Mouse (Mus musculus) embryonic facial prominence, embryonic 13.5 days (tissue): Measurements from ENCODE around the gene Hoxb5. TPM values are rescaled to one million over a fixed set of nuclear protein-coding genes. Genes with fewer than 3 reads are reported as not detected.

ENCODE experiments used
- ATAC-seq: fragments of 200-750 bp; cut with Nextera tagmentation; 2 replicates; pipeline ENCODE4 v1.8.0; 2017; ENCODE audit warnings: low read depth; ENCODE audit not compliant: insufficient number of reproducible peaks, insufficient read depth, low FRiP score, low TSS enrichment
- H3K27ac ChIP-seq: fragments of 300-500 bp; sonication (generic); 2 replicates; pipeline ENCODE4 v1.5.1; 2015; ENCODE audit warnings: moderate library complexity, mild to moderate bottlenecking, inconsistent platforms
- H3K27me3 ChIP-seq: fragments of 300-500 bp; sonication (generic); 2 replicates; pipeline ENCODE4 v1.6.1; 2015; ENCODE audit warnings: mild to moderate bottlenecking, inconsistent platforms
- H3K36me3 ChIP-seq: fragments of 300-500 bp; sonication (generic); 2 replicates; pipeline ENCODE4 v1.6.1; 2015; ENCODE audit warnings: mild to moderate bottlenecking, inconsistent platforms
- H3K4me1 ChIP-seq: fragments of 300-500 bp; sonication (generic); 2 replicates; pipeline ENCODE4 v1.6.1; 2015; ENCODE audit warnings: inconsistent platforms
- H3K4me2 ChIP-seq: fragments of 300-500 bp; sonication (generic); 2 replicates; pipeline ENCODE4 v1.6.1; 2015; ENCODE audit warnings: moderate library complexity, mild to moderate bottlenecking, inconsistent platforms
- H3K4me3 ChIP-seq: fragments of 300-500 bp; sonication (generic); 2 replicates; pipeline ENCODE4 v1.5.1; 2015; ENCODE audit warnings: mild to moderate bottlenecking, inconsistent platforms
- H3K9ac ChIP-seq: fragments of 300-500 bp; sonication (generic); 2 replicates; pipeline ENCODE4 v1.6.1; 2015; ENCODE audit warnings: mild to moderate bottlenecking, inconsistent platforms
- H3K9me3 ChIP-seq: fragments of 300-500 bp; sonication (generic); 2 replicates; pipeline ENCODE4 v1.6.1; 2016; ENCODE audit warnings: inconsistent platforms
- WGBS: fragments of 180-500 bp; shearing (Covaris S2); methylation state at CpG from one replicate; pipeline ENCODE4 v1.1.7; 2015; ENCODE audit warnings: mixed read lengths; 5-methylcytosine and 5-hydroxymethylcytosine counted together
- polyA plus RNA-seq: library from polyadenylated mRNA; unstranded; fragments of >200 nt; fragmentation: Nextera tagmentation; extraction: Ambion mirVana; gene quantifications from 2 replicates; pipeline ENCODE4 v1.2.1, GENCODE M21; 2015

The Hoxb5 gene
- polyA plus RNA-seq, 1 experiment from 2014 or later: 6.0 TPM

DNA sequence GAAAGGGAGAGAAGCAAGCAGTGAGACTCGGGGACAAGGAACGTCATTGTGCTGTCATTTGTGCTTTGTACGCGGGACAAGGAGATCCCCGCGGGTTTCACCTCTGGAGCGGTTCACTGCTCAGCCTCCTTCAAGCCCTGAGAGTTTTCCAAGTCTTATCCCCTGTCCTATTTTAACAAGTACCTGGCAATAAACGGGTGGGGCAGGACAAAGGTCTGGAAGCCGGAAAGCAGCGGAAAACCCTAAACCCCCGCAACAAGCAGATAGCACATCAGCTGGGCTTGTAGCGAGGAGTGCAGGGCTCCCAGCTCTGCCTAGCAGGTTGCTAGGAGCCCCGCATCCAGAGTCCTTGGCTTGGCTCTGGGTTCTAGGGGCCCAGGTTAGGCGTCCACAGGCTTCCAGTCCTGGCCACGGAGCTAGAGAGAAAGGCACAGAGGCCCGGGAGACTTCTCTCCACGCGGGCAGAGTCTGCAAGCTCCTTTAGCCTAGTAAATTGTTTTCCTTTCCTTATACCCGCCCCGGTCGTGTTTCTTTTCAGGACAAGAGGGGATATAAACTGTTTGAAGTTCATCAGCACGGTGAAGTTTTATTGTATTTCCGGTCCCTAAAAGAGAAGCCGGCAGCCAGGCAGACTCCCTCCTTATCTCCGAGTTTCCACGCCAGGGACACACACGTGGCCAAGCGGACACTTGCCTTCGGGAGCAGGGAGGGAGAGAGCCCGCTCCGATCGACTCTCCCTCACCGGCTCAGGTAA, 39.3 kb upstream of the Hoxb5 start:
- H3K9ac ChIP-seq: no peak overlapping the region
- no peaks in the 10 kb centered on the region for H3K9me3 ChIP-seq
- H3K4me1 ChIP-seq: no peaks in the 10 kb centered on the region
- no peaks in the 10 kb centered on the region for H3K36me3 ChIP-seq
- no peak overlapping the region for H3K27ac ChIP-seq
- H3K4me2 ChIP-seq: no peak overlapping the region
- no peak overlapping the region for H3K4me3 ChIP-seq
- peaks cover 99% of the 10 kb centered on the region for H3K27me3 ChIP-seq
- no peak for ATAC-seq
- 1% methylated on average over 33 of the region's 33 CpGs for WGBS

DNA sequence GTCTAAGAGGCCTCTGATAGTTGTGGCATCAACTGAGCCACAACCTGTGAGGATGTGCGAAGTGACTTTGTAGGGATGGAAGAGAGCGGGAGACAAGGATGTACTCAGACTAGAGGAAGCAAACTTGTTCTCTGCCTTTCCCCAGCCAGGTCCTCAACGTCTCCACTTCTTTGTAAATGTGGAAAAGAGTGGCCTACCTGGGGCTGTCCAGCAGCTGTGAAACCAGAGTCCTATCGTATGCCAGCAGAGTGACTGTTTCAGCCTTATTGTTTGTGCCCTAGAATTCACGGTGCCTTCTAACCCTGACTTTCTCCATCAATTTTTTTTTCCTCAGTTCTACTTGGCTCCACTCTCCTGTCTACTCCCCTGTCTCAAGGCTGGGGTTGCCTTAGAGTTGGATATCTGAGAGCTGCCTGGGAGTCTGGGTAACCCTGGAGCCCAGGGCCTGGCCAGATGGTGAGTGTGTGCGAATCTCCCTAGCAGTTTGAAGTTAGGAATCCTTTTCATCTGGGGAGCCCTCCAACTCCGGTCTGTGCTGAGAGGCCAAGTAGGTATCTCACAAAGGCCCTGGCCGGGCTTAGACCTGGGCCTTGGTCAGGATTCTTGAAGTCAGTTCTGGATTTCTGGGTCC, 38.6 kb upstream of the Hoxb5 start:
- Histone ChIP-seq H3K4me1 (no peaks in the 10 kb centered on the region), H3K27me3 (peaks cover 99% of the 10 kb centered on the region), H3K9me3 (no peaks in the 10 kb centered on the region), H3K9ac (no peak overlapping the region), H3K4me3 (no peak overlapping the region), H3K4me2 (no peak overlapping the region), H3K27ac (no peak overlapping the region), H3K36me3 (no peaks in the 10 kb centered on the region)
- ATAC-seq: no peak
- 3% methylated on average over 8 of the region's 8 CpGs for WGBS

DNA sequence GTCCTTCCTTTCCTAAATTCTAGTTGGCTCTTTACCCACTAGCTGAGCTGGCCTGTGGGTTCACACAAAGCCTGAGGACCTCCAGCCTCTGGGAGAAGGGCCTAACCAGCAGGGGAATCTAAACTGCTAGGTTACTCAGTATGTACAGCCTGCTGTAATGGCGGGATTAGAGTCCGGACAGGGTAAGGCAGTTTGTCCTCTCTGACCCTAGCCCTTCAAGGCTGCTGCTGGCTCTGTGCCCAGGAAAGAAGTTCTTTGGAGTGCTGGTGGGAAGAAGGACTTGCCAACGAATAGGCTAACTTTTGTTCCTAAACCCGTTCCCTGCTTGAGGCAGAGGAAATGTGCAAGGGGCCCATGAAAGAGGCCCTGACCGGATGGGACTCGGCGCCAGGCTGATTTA, 37.2 kb upstream of the Hoxb5 start:
- Histone ChIP-seq H3K36me3 (no peaks in the 10 kb centered on the region), H3K27ac (no peak overlapping the region), H3K4me3 (no peak overlapping the region), H3K9me3 (no peaks in the 10 kb centered on the region), H3K4me2 (no peak overlapping the region), H3K27me3 (peaks cover 99% of the 10 kb centered on the region), H3K4me1 (no peaks in the 10 kb centered on the region), H3K9ac (no peak overlapping the region)
- no peak for ATAC-seq
- whole genome bisulfite sequencing: 1% methylated on average over 7 of the region's 7 CpGs

DNA sequence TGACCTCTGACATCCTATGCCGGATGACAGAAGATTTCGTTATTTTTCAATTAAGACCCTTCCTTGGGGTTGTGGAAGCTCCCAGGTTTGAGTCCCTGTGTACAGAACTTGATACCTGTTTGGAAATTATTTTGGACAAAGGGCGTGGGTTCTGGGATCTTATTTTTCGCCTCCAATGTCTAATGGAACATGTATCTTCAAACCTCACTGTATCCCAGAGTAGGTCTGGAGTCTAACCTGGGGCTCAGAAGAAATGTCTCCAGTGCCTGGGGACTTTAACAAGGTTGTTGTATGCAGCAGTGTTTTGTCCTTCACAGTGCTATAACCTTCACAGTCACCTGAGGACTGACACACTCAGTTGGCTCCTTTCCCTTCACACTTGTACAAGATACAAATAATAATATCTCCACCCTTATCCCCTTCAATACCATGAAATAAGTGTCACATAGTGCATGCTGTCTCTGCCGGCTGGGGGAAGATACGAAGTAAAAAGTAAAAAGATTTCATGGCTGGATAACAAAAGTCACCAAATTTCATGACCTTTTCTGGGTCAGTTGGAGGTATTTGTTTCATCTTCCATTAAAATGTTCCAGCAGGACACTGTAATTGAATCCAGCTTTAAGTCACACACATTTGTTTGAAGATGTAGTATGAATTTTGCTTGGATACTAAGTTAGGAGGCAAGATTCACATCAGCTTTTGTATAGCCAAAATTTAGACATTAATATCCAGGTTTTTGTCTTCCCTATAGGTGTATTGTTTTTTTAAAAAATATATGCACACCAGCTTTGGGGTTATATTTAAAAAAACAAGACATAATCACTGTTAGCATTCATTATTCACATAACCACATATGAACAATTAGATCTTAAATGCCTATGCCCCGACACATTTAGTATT, 35.9 kb upstream of the Hoxb5 start:
- H3K9me3 ChIP-seq: no peaks in the 10 kb centered on the region
- no peak overlapping the region for H3K9ac ChIP-seq
- no peak for ATAC-seq
- 11% methylated on average over 7 of the region's 7 CpGs for WGBS
- no peak overlapping the region for H3K27ac ChIP-seq
- H3K36me3 ChIP-seq: no peaks in the 10 kb centered on the region
- H3K4me1 ChIP-seq: peaks cover 7% of the 10 kb centered on the region; the same call in 1 of the 2 replicates
- no peak overlapping the region for H3K4me3 ChIP-seq
- peaks cover 99% of the 10 kb centered on the region for H3K27me3 ChIP-seq
- no peak overlapping the region for H3K4me2 ChIP-seq

DNA sequence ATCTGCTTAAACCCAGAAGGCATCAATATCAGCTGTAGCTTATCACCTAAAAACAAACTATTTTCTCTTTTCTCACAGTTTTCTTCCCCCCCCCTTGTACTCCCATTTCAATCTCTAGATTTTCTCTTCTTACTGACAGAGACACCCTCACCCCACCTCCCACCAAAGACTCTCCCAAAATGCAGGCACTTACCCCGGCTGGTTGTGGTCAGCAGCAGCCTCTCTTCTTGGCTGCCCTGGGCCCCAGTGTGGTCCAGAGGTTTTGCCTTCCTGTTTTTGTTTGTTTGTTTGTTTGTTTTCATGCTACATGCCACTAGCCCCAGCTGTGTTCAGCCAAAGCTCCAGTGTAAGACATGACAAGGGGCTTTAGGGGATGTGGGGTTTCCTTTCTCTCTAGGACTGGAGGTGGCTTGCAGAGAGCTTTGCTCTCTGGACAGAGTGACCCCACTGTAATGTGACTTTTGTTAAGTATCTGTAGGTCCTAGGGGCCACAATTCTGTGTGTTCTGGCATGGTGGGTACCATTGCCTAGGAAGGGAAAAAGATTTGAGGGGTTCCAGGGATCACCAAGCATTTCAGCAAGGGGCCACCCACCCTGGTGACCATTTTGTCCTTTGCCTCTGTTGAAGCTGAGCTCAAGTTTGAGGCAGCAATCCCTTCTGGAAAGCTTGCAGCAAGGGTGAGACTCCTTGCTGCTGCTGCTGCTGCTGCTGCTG, 34.9 kb upstream of the Hoxb5 start:
- no peaks in the 10 kb centered on the region for H3K9me3 ChIP-seq
- no peak overlapping the region for H3K4me2 ChIP-seq
- no peaks in the 10 kb centered on the region for H3K36me3 ChIP-seq
- peaks cover 10% of the 10 kb centered on the region; the same call in 1 of the 2 replicates for H3K4me1 ChIP-seq
- no peak overlapping the region for H3K27ac ChIP-seq
- peaks cover 99% of the 10 kb centered on the region for H3K27me3 ChIP-seq
- H3K9ac ChIP-seq: no peak overlapping the region
- 0% methylated on average over 1 of the region's 1 CpGs for WGBS
- no peak for ATAC-seq
- H3K4me3 ChIP-seq: no peak overlapping the region

DNA sequence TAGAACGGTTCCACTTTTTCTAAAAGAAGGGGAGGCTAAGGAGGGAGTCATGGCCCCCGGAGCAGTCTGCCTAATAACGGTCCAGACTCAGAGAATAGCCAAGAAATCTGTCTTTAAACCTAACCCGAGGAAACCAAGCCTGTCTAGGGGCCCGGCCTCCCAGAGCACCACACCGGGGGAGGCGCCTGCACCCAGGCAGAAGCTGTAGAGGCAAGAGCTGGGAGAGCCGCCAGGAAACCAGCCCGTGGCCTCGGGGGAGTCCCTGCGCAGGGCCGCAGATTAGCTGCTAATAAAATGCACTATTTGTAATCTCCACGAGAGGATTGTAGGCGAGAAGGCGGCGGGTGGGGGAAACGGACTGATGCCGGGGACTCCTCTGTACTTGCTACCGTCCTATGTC, 33.3 kb upstream of the Hoxb5 start:
- no peak for ATAC-seq
- 2% methylated on average over 19 of the region's 19 CpGs for WGBS

DNA sequence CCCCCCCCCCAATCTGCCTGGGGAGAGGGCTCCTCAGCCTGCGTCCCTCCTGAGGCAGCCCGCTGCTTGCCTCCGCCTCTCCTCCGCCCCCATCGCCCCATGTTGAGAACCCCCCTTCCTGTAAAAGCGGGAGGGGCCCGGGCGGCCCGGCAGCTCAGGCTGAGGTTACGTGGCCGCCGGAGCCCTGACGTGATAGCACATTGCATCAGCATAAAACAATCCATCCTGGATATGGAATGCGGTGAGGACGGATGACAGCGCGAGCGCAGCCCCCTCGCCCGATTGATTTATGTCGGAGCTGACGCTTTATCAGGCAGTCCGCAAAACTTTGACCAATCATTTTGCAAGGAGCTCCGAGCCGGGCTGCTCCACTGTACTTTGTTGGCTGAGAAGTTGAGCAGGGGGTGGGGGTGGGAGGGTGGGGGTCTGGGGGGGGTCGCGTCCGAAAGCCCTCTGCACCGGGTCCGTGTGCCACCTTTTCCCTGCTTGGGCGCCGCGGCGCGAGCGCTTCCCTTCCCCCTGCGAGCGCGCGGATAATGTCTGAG, 32.1 kb upstream of the Hoxb5 start, which contains the start of gene Hoxb9:
Gene Hoxb9 (plus strand): TSS at position 462 of the 545 bp plus-strand sequence.
- peaks cover 99% of the 10 kb centered on the region for H3K27me3 ChIP-seq
- H3K9me3 ChIP-seq: no peaks in the 10 kb centered on the region
- H3K36me3 ChIP-seq: no peaks in the 10 kb centered on the region
- no peak within 1 kb of the TSS for H3K27ac ChIP-seq
- H3K4me3 ChIP-seq: peak within 1 kb of the TSS; percentile 23
- H3K4me2 ChIP-seq: peak within 1 kb of the TSS; percentile 26
- WGBS: under 1% methylated on average over 39 of the region's 40 CpGs
- no peak within 1 kb of the TSS for H3K9ac ChIP-seq
- H3K4me1 ChIP-seq: peaks cover 10% of the 10 kb centered on the region; the same call in 1 of the 2 replicates
- no peak for ATAC-seq

More for the DNA sequence above, 33.3 kb upstream of the Hoxb5 start:
- Histone ChIP-seq H3K36me3 (no peaks in the 10 kb centered on the region), H3K27me3 (peaks cover 99% of the 10 kb centered on the region), H3K4me3 (no peak overlapping the region), H3K4me2 (no peak overlapping the region), H3K9ac (no peak overlapping the region), H3K4me1 (peaks cover 10% of the 10 kb centered on the region; the same call in 1 of the 2 replicates), H3K9me3 (no peaks in the 10 kb centered on the region), H3K27ac (no peak overlapping the region)

DNA sequence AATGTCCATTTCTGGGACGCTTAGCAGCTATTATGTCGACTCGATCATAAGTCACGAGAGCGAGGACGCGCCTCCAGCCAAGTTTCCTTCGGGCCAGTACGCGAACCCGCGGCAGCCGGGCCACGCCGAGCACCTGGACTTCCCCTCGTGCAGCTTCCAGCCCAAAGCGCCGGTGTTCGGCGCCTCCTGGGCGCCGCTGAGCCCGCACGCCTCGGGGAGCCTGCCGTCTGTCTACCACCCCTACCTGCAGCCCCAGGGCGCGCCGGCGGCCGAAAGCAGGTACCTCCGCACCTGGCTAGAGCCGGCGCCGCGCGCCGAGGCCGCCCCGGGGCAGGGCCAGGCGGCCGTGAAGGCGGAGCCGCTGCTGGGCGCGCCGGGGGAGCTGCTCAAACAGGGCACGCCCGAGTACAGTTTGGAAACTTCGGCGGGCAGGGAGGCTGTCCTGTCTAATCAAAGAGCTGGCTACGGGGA, 31.6 kb upstream of the Hoxb5 start:
- no peaks in the 10 kb centered on the region for H3K9me3 ChIP-seq
- peaks cover 99% of the 10 kb centered on the region for H3K27me3 ChIP-seq
- no peak overlapping the region for H3K9ac ChIP-seq
- H3K4me2 ChIP-seq: peak overlapping the region; percentile 26
- ATAC-seq: no peak
- H3K27ac ChIP-seq: no peak overlapping the region
- H3K4me3 ChIP-seq: peak overlapping the region; percentile 23
- peaks cover 10% of the 10 kb centered on the region; the same call in 1 of the 2 replicates for H3K4me1 ChIP-seq
- under 1% methylated on average over 52 of the region's 52 CpGs for WGBS
- no peaks in the 10 kb centered on the region for H3K36me3 ChIP-seq

DNA sequence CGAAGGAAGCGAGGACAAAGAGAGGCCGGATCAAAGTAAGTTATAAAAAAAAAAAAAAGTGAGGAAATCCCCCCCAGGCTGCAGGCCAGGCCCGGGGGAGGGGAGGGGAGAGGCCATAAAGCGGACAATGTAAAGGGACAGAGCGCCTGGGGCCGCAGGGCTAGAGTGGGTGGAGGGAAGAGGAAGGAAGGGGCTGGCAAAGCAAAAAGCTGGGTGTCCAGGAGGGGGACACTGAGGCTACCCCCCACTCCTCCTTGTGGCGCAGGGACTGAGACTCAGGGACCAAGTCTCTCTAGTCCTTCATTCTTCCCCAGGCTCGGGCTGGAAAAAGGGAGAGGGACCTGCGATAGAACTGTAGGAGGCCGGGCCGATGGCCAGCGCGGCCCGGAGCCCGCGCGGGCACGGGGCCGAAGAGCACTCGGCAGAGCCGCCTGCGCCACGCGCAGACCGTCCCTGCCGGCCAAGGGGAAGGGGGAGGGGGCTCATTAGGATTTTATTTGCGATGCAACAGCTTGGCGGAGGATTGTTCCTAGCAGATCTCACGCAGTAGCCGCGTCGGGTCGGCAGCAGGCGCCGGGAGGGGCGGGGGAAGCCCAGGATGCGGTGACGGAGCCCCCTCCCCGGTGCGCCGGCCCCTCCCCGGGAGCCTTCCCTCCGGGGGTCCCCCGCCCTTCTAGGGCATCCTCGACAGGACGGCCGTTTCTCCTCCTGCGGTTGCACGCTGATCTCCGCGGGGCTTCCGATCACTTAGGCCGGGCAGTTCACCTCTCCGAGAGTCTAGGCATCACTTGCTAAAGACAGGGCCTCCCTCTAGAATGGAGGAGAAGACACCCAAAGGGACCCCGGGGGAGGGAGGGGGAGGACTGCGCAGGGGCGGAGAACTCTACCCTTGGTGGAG, 30.9 kb upstream of the Hoxb5 start:
- Histone ChIP-seq H3K4me3 (no peak overlapping the region; the same call in 1 of the 2 replicates), H3K4me2 (peak overlapping the region; percentile 18; the same call in 1 of the 2 replicates), H3K27ac (no peak overlapping the region), H3K4me1 (peaks cover 10% of the 10 kb centered on the region; the same call in 1 of the 2 replicates), H3K9me3 (no peaks in the 10 kb centered on the region), H3K36me3 (no peaks in the 10 kb centered on the region), H3K9ac (no peak overlapping the region), H3K27me3 (peaks cover 99% of the 10 kb centered on the region)
- no peak for ATAC-seq
- WGBS: under 1% methylated on average over 58 of the region's 58 CpGs

DNA sequence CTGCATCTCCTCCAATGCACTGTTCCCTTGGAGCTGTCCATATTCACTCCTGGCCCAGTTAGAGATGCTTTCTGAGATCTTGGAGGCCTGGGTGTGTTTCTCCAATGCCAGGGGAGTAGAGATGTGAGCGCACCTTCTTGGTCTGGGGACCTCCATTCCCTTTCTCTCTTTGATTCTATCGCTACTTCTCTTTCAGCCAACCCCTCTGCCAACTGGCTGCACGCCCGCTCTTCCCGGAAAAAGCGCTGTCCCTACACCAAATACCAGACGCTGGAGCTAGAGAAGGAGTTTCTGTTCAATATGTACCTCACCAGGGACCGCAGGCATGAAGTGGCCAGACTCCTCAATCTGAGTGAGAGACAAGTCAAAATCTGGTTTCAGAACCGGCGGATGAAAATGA, 28.7 kb upstream of the Hoxb5 start:
- H3K4me2 ChIP-seq: no peak overlapping the region
- no peaks in the 10 kb centered on the region for H3K36me3 ChIP-seq
- peaks cover 100% of the 10 kb centered on the region for H3K27me3 ChIP-seq
- peaks cover 10% of the 10 kb centered on the region; the same call in 1 of the 2 replicates for H3K4me1 ChIP-seq
- H3K9ac ChIP-seq: no peak overlapping the region
- no peak for ATAC-seq
- 1% methylated on average over 10 of the region's 10 CpGs for WGBS
- H3K9me3 ChIP-seq: no peaks in the 10 kb centered on the region
- no peak overlapping the region for H3K4me3 ChIP-seq
- H3K27ac ChIP-seq: no peak overlapping the region
